Mouse (Mus musculus): ENCODE results near the gene Gm11111. TPM values are rescaled to one million over a fixed set of nuclear protein-coding genes. Genes with fewer than 3 reads are reported as not detected.

Gene Gm11111
- not detected for polyA plus RNA-seq (2012; fragmentation: generic; extraction: Trizol)
- long read RNA-seq, experiment 1, result 0 reads
- long read RNA-seq, experiment 2, result 0 reads

DNA sequence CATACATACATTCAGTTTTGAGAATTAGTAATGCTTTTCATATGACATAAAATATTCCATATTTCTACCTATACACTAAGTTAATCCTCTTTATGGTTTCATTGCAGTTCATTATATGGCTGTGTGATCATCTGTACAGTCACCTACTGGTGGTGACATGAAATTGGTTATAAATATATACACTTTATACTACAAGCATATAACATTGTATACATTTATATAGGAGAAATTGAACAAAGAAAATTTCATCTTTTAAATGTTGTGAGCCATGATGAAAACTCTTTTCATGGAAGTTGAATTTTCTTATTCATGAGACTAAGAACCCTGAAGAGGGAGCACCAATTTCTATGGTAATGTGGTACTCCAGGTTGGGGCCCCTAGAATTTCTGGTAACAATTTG lies at the start of gene Gm11111:
Gene Gm11111, plus strand, starts transcription at position 301 of the 400 bp plus-strand sequence.
- TF ChIP-seq USF1 (IDR thresholded peaks at IDR 0.05; ENCODE audit: low read depth) (no peak), MYOG (IDR thresholded peaks at IDR 0.05; ENCODE audit: control insufficient read depth, extremely low read depth, insufficient read length) (no peak)
- H3K27me3 ChIP-seq (ENCODE audit: control insufficient read depth, insufficient read depth, insufficient read length), result no peaks in the 10 kb centered on the region
- H3K79me3 ChIP-seq (ENCODE audit: low read depth), result no peaks in the 10 kb centered on the region
- H3K36me3 ChIP-seq (ENCODE audit: control insufficient read depth, insufficient read depth), result no peaks in the 10 kb centered on the region
- no peak within 1 kb of the TSS for H3K4me3 ChIP-seq (ENCODE audit: insufficient read depth, poor library complexity, severe bottlenecking)
- H3K79me2 ChIP-seq (ENCODE audit: control insufficient read depth, insufficient read depth), result no peaks in the 10 kb centered on the region
- H3ac ChIP-seq (ENCODE audit: control insufficient read depth, insufficient read length, low read depth), result no peak within 1 kb of the TSS

GRCm38 (mm10) chr5:98516214-98516613 lies 36.3 kb upstream of the Gm11111 start:
- TF ChIP-seq MAX (IDR thresholded peaks at IDR 0.05), result no peak
- no peak for TF ChIP-seq MYOG (IDR thresholded peaks at IDR 0.05; ENCODE audit: control insufficient read depth, extremely low read depth, insufficient read length)
- no peak for TF ChIP-seq USF1 (IDR thresholded peaks at IDR 0.05; ENCODE audit: low read depth)
- TF ChIP-seq CEBPB (IDR thresholded peaks at IDR 0.05; ENCODE audit: low read depth), result no peak
- no peak for TF ChIP-seq CTCF (IDR thresholded peaks at IDR 0.05; ENCODE audit: control insufficient read depth, insufficient read depth, insufficient read length)
- TF ChIP-seq MYOD1 (IDR thresholded peaks at IDR 0.05; ENCODE audit: control insufficient read depth, insufficient read length, low read depth), result no peak
- no peak for TF ChIP-seq FOSL1 (IDR thresholded peaks at IDR 0.05; ENCODE audit: insufficient read depth, low read length, poor library complexity, severe bottlenecking)
- Histone ChIP-seq H3K4me3 (ENCODE audit: insufficient read depth, poor library complexity, severe bottlenecking) (no peak overlapping the region), H3K79me2 (ENCODE audit: control insufficient read depth, insufficient read depth) (no peaks in the 10 kb centered on the region), H3ac (ENCODE audit: control insufficient read depth, insufficient read length, low read depth) (no peak overlapping the region), H3K27me3 (ENCODE audit: control insufficient read depth, insufficient read depth, insufficient read length) (no peaks in the 10 kb centered on the region), H3K36me3 (ENCODE audit: control insufficient read depth, insufficient read depth) (no peaks in the 10 kb centered on the region), H3K79me3 (ENCODE audit: low read depth) (no peaks in the 10 kb centered on the region)

DNA sequence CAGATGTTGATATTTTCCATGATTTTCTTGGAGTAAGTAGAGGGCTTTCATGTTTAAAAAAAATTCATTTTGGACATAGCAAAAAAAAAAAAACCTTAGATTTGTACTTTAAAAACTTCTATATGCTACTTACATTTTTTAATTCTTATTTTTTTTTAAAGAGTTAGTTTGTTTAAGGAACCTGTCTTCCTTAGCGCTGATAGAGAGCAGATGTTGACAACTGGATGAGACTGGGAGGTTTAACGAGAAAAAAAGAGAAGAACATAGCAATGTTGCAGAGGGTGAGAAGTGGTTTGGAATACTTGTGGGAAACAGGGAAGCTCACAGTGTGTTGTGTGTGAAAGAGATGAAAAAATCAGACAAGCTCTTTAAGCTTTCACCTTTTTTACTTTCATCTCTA lies 32.4 kb upstream of the Gm11111 start:
- no peaks in the 10 kb centered on the region for H3K79me2 ChIP-seq (ENCODE audit: control insufficient read depth, insufficient read depth)
- no peak overlapping the region for H3ac ChIP-seq (ENCODE audit: control insufficient read depth, insufficient read length, low read depth)
- TF ChIP-seq FOSL1 (IDR thresholded peaks at IDR 0.05; ENCODE audit: insufficient read depth, low read length, poor library complexity, severe bottlenecking), result no peak
- TF ChIP-seq CEBPB (IDR thresholded peaks at IDR 0.05; ENCODE audit: low read depth), result no peak
- TF ChIP-seq MAX (IDR thresholded peaks at IDR 0.05), result no peak
- TF ChIP-seq MYOG (IDR thresholded peaks at IDR 0.05; ENCODE audit: control insufficient read depth, extremely low read depth, insufficient read length), result no peak
- no peak for TF ChIP-seq MYOD1 (IDR thresholded peaks at IDR 0.05; ENCODE audit: control insufficient read depth, insufficient read length, low read depth)
- TF ChIP-seq CTCF (IDR thresholded peaks at IDR 0.05; ENCODE audit: control insufficient read depth, insufficient read depth, insufficient read length), result no peak
- TF ChIP-seq USF1 (IDR thresholded peaks at IDR 0.05; ENCODE audit: low read depth), result no peak
- no peak overlapping the region for H3K4me3 ChIP-seq (ENCODE audit: insufficient read depth, poor library complexity, severe bottlenecking)
- H3K27me3 ChIP-seq (ENCODE audit: control insufficient read depth, insufficient read depth, insufficient read length), result peaks cover 5% of the 10 kb centered on the region
- H3K36me3 ChIP-seq (ENCODE audit: control insufficient read depth, insufficient read depth), result no peaks in the 10 kb centered on the region
- H3K79me3 ChIP-seq (ENCODE audit: low read depth), result no peaks in the 10 kb centered on the region

GRCm38 (mm10) chr5:98522270-98522977 lies 30.1 kb upstream of the Gm11111 start:
- H3ac ChIP-seq (ENCODE audit: control insufficient read depth, insufficient read length, low read depth), result no peak overlapping the region
- no peak overlapping the region for H3K4me3 ChIP-seq (ENCODE audit: insufficient read depth, poor library complexity, severe bottlenecking)
- no peak for TF ChIP-seq CTCF (IDR thresholded peaks at IDR 0.05; ENCODE audit: control insufficient read depth, insufficient read depth, insufficient read length)
- no peak for TF ChIP-seq FOSL1 (IDR thresholded peaks at IDR 0.05; ENCODE audit: insufficient read depth, low read length, poor library complexity, severe bottlenecking)
- TF ChIP-seq USF1 (IDR thresholded peaks at IDR 0.05; ENCODE audit: low read depth), result no peak
- TF ChIP-seq MAX (IDR thresholded peaks at IDR 0.05), result no peak
- TF ChIP-seq CEBPB (IDR thresholded peaks at IDR 0.05; ENCODE audit: low read depth), result no peak
- TF ChIP-seq MYOG (IDR thresholded peaks at IDR 0.05; ENCODE audit: control insufficient read depth, extremely low read depth, insufficient read length), result no peak
- no peak for TF ChIP-seq MYOD1 (IDR thresholded peaks at IDR 0.05; ENCODE audit: control insufficient read depth, insufficient read length, low read depth)
- H3K79me2 ChIP-seq (ENCODE audit: control insufficient read depth, insufficient read depth), result no peaks in the 10 kb centered on the region
- H3K79me3 ChIP-seq (ENCODE audit: low read depth), result no peaks in the 10 kb centered on the region
- no peaks in the 10 kb centered on the region for H3K36me3 ChIP-seq (ENCODE audit: control insufficient read depth, insufficient read depth)
- H3K27me3 ChIP-seq (ENCODE audit: control insufficient read depth, insufficient read depth, insufficient read length), result peaks cover 5% of the 10 kb centered on the region

DNA sequence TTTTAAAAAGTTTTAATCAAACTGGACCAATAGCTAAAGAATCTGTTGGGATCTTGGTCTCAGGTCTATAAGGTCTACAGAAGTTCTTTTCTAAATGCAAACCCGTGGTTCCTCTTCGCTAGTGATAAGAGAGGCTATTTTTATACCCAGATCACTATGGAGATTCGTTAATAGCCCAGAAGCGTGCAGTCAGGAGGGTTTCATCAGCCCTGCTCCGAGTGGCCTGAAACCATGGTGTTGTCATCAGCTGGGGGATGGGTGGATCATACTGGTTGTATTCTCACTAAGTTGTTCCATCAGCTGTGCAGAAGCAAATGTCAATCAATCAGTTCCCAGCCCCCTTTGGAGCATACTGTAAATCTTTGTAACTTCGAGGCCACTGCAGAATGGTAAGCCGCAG lies 29.4 kb upstream of the Gm11111 start:
- Histone ChIP-seq H3K36me3 (ENCODE audit: control insufficient read depth, insufficient read depth) (no peaks in the 10 kb centered on the region), H3K4me3 (ENCODE audit: insufficient read depth, poor library complexity, severe bottlenecking) (no peak overlapping the region), H3K79me2 (ENCODE audit: control insufficient read depth, insufficient read depth) (no peaks in the 10 kb centered on the region), H3ac (ENCODE audit: control insufficient read depth, insufficient read length, low read depth) (no peak overlapping the region), H3K79me3 (ENCODE audit: low read depth) (no peaks in the 10 kb centered on the region), H3K27me3 (ENCODE audit: control insufficient read depth, insufficient read depth, insufficient read length) (peaks cover 5% of the 10 kb centered on the region)
- TF ChIP-seq USF1 (IDR thresholded peaks at IDR 0.05; ENCODE audit: low read depth) (peak; percentile 39), CTCF (IDR thresholded peaks at IDR 0.05; ENCODE audit: control insufficient read depth, insufficient read depth, insufficient read length) (no peak)

DNA sequence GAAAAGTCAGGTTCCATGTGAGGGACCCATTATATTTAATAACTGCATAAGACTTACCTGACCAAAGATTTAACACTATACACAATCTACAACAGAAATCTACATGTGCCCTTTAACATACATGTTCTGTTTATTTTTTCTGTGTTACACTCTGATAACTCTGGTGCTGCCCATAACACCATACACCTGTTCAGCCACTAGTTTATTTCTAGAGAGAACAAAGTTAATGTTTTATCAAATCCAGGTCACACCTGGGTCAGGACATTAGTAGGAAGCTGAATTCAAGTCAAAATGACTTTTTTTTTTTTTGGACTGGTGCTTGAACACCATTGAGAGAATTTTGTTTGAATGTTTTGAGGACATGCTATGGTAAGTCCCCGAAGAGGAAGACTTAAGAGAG lies 28.7 kb upstream of the Gm11111 start:
- Histone ChIP-seq H3K79me2 (ENCODE audit: control insufficient read depth, insufficient read depth) (no peaks in the 10 kb centered on the region), H3K27me3 (ENCODE audit: control insufficient read depth, insufficient read depth, insufficient read length) (peaks cover 5% of the 10 kb centered on the region), H3ac (ENCODE audit: control insufficient read depth, insufficient read length, low read depth) (no peak overlapping the region), H3K4me3 (ENCODE audit: insufficient read depth, poor library complexity, severe bottlenecking) (no peak overlapping the region), H3K36me3 (ENCODE audit: control insufficient read depth, insufficient read depth) (no peaks in the 10 kb centered on the region), H3K79me3 (ENCODE audit: low read depth) (no peaks in the 10 kb centered on the region)
- no peak for TF ChIP-seq MYOG (IDR thresholded peaks at IDR 0.05; ENCODE audit: control insufficient read depth, extremely low read depth, insufficient read length)
- no peak for TF ChIP-seq MYOD1 (IDR thresholded peaks at IDR 0.05; ENCODE audit: control insufficient read depth, insufficient read length, low read depth)
- no peak for TF ChIP-seq CEBPB (IDR thresholded peaks at IDR 0.05; ENCODE audit: low read depth)
- TF ChIP-seq MAX (IDR thresholded peaks at IDR 0.05), result no peak
- no peak for TF ChIP-seq FOSL1 (IDR thresholded peaks at IDR 0.05; ENCODE audit: insufficient read depth, low read length, poor library complexity, severe bottlenecking)
- TF ChIP-seq CTCF (IDR thresholded peaks at IDR 0.05; ENCODE audit: control insufficient read depth, insufficient read depth, insufficient read length), result no peak
- TF ChIP-seq USF1 (IDR thresholded peaks at IDR 0.05; ENCODE audit: low read depth), result no peak
